Mouse (Mus musculus) heart, embryonic 13.5 days (tissue): ENCODE data around the gene Ccl6. TPM values are rescaled to one million over a fixed set of nuclear protein-coding genes. Genes with fewer than 3 reads are reported as not detected.
"Not testable (repeated sequence)": the region's sequence is repeated elsewhere in the genome, so short reads cannot be mapped to it uniquely, and the experiment has no call there.

ENCODE experiments used
- ATAC-seq: fragments of 200-750 bp; cut with Nextera tagmentation; 2 replicates; pipeline ENCODE4 v1.8.0; 2017; ENCODE audit warnings: moderate TSS enrichment; ENCODE audit not compliant: insufficient number of reproducible peaks, low FRiP score, low TSS enrichment; ENCODE audit errors: extremely low read depth
- H3K27ac ChIP-seq: fragments of 300-500 bp; sonication (generic); replicated peaks from 2 replicates; pipeline ENCODE4 v1.5.1; 2015; ENCODE audit warnings: moderate library complexity, mild to moderate bottlenecking, inconsistent platforms
- H3K27me3 ChIP-seq: fragments of 300-500 bp; sonication (generic); replicated peaks from 2 replicates; pipeline ENCODE4 v1.6.1; 2015; ENCODE audit warnings: mild to moderate bottlenecking, inconsistent platforms
- H3K36me3 ChIP-seq: fragments of 300-500 bp; sonication (generic); 2 replicates; pipeline ENCODE4 v1.6.1; 2015; ENCODE audit warnings: mild to moderate bottlenecking, inconsistent platforms
- H3K4me1 ChIP-seq: fragments of 300-500 bp; sonication (generic); 2 replicates; pipeline ENCODE4 v1.6.1; 2015; ENCODE audit warnings: inconsistent platforms
- H3K4me2 ChIP-seq: fragments of 300-500 bp; sonication (generic); 2 replicates; pipeline ENCODE4 v1.6.1; 2015; ENCODE audit warnings: inconsistent platforms, mild to moderate bottlenecking, moderate library complexity
- H3K4me3 ChIP-seq: fragments of 300-500 bp; sonication (generic); 2 replicates; pipeline ENCODE4 v1.5.1; 2015; ENCODE audit warnings: moderate library complexity, mild to moderate bottlenecking, inconsistent platforms
- H3K9ac ChIP-seq: fragments of 300-500 bp; sonication (generic); 2 replicates; pipeline ENCODE4 v1.6.1; 2015; ENCODE audit warnings: inconsistent platforms, mild to moderate bottlenecking, moderate library complexity
- H3K9me3 ChIP-seq: fragments of 300-500 bp; sonication (generic); 2 replicates; pipeline ENCODE4 v1.6.1; 2016; ENCODE audit warnings: inconsistent platforms
- WGBS: fragments of 180-500 bp; shearing (Covaris S2); methylation state at CpG from one replicate; pipeline ENCODE4 v1.1.7; 2015; ENCODE audit warnings: mixed read lengths; 5-methylcytosine and 5-hydroxymethylcytosine counted together
- polyA plus RNA-seq: library from polyadenylated mRNA; unstranded; fragments of >200 nt; fragmentation: Nextera tagmentation; extraction: Ambion mirVana; gene quantifications from 2 replicates; pipeline ENCODE4 v1.2.1, GENCODE M21; 2015

The Ccl6 gene
- polyA plus RNA-seq, 1 experiment from 2014 or later, result 3.8 TPM

DNA sequence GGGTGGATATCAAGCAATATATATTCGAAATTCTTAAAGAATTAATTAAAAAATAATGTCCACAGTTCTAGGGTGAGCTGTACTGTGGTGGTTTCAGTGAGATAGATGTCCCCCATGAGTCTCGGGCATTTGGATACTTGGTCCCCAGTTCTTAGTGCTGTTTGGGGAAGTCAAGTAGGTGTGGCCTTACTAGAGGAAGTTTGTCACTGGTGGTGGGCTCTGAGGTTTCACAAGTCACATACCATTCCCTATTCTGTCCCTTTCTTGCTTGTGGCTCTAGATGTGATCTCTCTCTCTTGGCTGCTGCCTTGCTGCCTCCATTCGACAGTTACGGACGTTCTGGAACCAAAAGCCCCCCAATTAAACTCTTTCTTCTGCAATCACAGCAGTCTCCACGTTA lies 32.5 kb downstream of the Ccl6 start:
- H3K27me3 ChIP-seq, result no peaks in the 10 kb centered on the region; the same call in 1 of the 2 replicates
- H3K4me2 ChIP-seq, result no peak overlapping the region
- H3K9ac ChIP-seq, result no peak overlapping the region
- WGBS, result 58% methylated on average over 6 of the region's 6 CpGs
- H3K36me3 ChIP-seq, result no peaks in the 10 kb centered on the region
- H3K27ac ChIP-seq, result no peak overlapping the region
- H3K4me3 ChIP-seq, result no peak overlapping the region
- H3K4me1 ChIP-seq, result peaks cover 2% of the 10 kb centered on the region; the same call in 1 of the 2 replicates
- no peak for ATAC-seq
- no peaks in the 10 kb centered on the region for H3K9me3 ChIP-seq

GRCm38 (mm10) chr11:83557074-83557473 lies 35.8 kb downstream of the Ccl6 start:
- no peak for ATAC-seq

GRCm38 (mm10) chr11:83556085-83556781 lies 36.7 kb downstream of the Ccl6 start:
- H3K4me1 ChIP-seq, result no peaks in the 10 kb centered on the region
- no peaks in the 10 kb centered on the region for H3K36me3 ChIP-seq
- H3K4me2 ChIP-seq, result no peak overlapping the region
- no peak overlapping the region for H3K9ac ChIP-seq
- no peak overlapping the region for H3K27ac ChIP-seq
- no peaks in the 10 kb centered on the region; the same call in 1 of the 2 replicates for H3K27me3 ChIP-seq
- no peak overlapping the region for H3K4me3 ChIP-seq
- WGBS, result 28% methylated on average over 8 of the region's 8 CpGs
- no peaks in the 10 kb centered on the region for H3K9me3 ChIP-seq
- ATAC-seq, result no peak

More at GRCm38 (mm10) chr11:83557074-83557473, 35.8 kb downstream of the Ccl6 start:
- no peaks in the 10 kb centered on the region for H3K36me3 ChIP-seq
- no peaks in the 10 kb centered on the region for H3K9me3 ChIP-seq
- no peaks in the 10 kb centered on the region; the same call in 1 of the 2 replicates for H3K27me3 ChIP-seq
- H3K9ac ChIP-seq, result no peak overlapping the region
- no peaks in the 10 kb centered on the region for H3K4me1 ChIP-seq
- WGBS, result 72% methylated on average over 10 of the region's 10 CpGs
- H3K27ac ChIP-seq, result no peak overlapping the region
- no peak overlapping the region for H3K4me2 ChIP-seq
- H3K4me3 ChIP-seq, result no peak overlapping the region

DNA sequence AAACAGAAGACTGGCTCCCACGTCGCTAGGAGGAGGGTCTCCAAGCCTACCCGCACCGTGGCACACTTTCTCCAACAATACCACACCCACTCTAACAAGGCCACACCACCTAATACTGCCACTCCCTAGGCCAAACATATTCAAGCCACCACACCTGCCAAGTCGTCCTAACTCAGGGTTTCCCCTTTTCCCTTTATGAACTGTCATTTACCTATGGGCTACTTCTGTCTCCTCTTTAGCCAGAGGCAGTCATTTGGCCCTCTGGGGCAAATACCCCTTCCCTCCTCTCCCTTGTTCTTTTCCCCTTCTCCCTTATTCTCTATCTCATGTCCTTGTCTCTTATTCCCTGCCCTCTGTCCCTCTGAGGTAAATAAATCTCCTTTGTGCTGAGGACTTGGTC lies 41.2 kb downstream of the Ccl6 start:
- H3K9me3 ChIP-seq, result no peaks in the 10 kb centered on the region
- H3K36me3 ChIP-seq, result no peaks in the 10 kb centered on the region
- no peaks in the 10 kb centered on the region for H3K27me3 ChIP-seq
- H3K4me3 ChIP-seq, result no peak overlapping the region
- ATAC-seq, result no peak
- WGBS, result 76% methylated on average over 5 of the region's 5 CpGs
- H3K9ac ChIP-seq, result no peak overlapping the region
- no peak overlapping the region for H3K27ac ChIP-seq
- no peak overlapping the region for H3K4me2 ChIP-seq
- H3K4me1 ChIP-seq, result no peaks in the 10 kb centered on the region

- H3K4me3 ChIP-seq, H3K9ac ChIP-seq, ATAC-seq, H3K27ac ChIP-seq, H3K9me3 ChIP-seq, H3K4me2 ChIP-seq, H3K4me1 ChIP-seq, H3K36me3 ChIP-seq, H3K27me3 ChIP-seq: not testable (repeated sequence)
- WGBS, result 76% methylated on average over 7 of the region's 7 CpGs
Measured at GRCm38 (mm10) chr11:83551037-83551436, 41.9 kb downstream of the Ccl6 start.

- ATAC-seq, result no peak
- Histone ChIP-seq H3K9ac (no peak overlapping the region), H3K4me2 (no peak overlapping the region), H3K4me1 (no peaks in the 10 kb centered on the region), H3K27ac (no peak overlapping the region), H3K9me3 (no peaks in the 10 kb centered on the region), H3K4me3 (no peak overlapping the region), H3K27me3 (no peaks in the 10 kb centered on the region), H3K36me3 (no peaks in the 10 kb centered on the region)
- 75% methylated on average over 5 of the region's 5 CpGs for WGBS
Measured at GRCm38 (mm10) chr11:83550186-83550632, 42.7 kb downstream of the Ccl6 start.

- H3K4me3 ChIP-seq, result no peak overlapping the region
- H3K36me3 ChIP-seq, result no peaks in the 10 kb centered on the region
- no peaks in the 10 kb centered on the region for H3K9me3 ChIP-seq
- ATAC-seq, result no peak; the same call in 1 of the 2 replicates
- no peak overlapping the region for H3K9ac ChIP-seq
- WGBS, result 49% methylated on average over 3 of the region's 3 CpGs
- H3K4me1 ChIP-seq, result no peaks in the 10 kb centered on the region
- H3K27ac ChIP-seq, result no peak overlapping the region
- H3K4me2 ChIP-seq, result no peak overlapping the region
- no peaks in the 10 kb centered on the region for H3K27me3 ChIP-seq
Measured at GRCm38 (mm10) chr11:83544214-83544613, 48.7 kb downstream of the Ccl6 start.

DNA sequence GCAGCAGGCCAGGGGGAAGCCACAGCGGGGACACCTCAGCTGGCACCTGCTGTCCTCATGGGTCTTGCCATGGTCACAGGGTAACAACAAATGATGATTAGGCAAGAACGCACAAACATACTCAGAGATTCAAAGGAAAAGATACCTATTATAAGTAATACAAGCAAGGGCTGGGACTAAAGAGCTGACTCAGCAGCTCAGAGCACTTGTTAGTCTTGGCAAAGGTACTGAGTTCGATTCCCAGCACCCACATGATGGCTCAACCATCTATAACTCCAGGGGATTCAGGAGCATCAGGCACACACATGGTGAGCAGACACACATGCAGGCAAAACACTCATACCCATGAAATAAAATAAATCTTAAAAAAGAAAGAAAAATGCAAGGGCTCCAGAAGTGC lies 51.5 kb downstream of the Ccl6 start:
- Histone ChIP-seq H3K4me2 (no peak overlapping the region), H3K4me3 (no peak overlapping the region), H3K27me3 (no peaks in the 10 kb centered on the region), H3K4me1 (0 out of 2 replicates have a peak, but pooled peaks cover 4% of the 10 kb centered on the region), H3K27ac (no peak overlapping the region), H3K36me3 (no peaks in the 10 kb centered on the region), H3K9me3 (no peaks in the 10 kb centered on the region), H3K9ac (no peak overlapping the region)
- no peak for ATAC-seq
- WGBS, result 82% methylated on average over 3 of the region's 3 CpGs

DNA sequence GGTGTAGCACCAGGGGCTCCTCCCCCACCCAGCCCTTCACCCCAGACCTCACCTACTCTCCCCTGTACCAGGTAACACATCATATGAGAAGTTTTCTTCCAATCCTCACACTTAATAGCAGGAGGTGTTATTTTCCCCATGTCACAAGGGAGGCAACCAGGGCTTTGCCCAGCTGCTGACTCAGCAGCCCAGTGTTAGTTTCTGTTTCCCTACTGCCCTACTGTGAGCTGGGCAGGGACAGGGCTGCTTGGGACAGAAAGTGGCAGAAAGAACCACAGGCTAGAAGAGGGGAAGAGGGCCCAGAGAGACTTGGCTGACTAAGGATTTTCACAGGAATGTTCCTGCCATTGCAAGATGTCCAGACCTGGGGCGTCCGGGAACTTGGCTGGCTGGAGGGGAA lies 52.0 kb downstream of the Ccl6 start:
- Histone ChIP-seq H3K4me3 (no peak overlapping the region), H3K36me3 (no peaks in the 10 kb centered on the region), H3K27me3 (no peaks in the 10 kb centered on the region), H3K27ac (no peak overlapping the region), H3K4me2 (no peak overlapping the region), H3K9ac (no peak overlapping the region), H3K9me3 (no peaks in the 10 kb centered on the region), H3K4me1 (0 out of 2 replicates have a peak, but pooled peaks cover 4% of the 10 kb centered on the region)
- 77% methylated on average over 2 of the region's 2 CpGs for WGBS
- ATAC-seq, result no peak

GRCm38 (mm10) chr11:83538705-83539314 lies 54.1 kb downstream of the Ccl6 start:
- H3K4me2 ChIP-seq, result no peak overlapping the region
- no peak overlapping the region for H3K4me3 ChIP-seq
- H3K9me3 ChIP-seq, result no peaks in the 10 kb centered on the region
- H3K27me3 ChIP-seq, result no peaks in the 10 kb centered on the region
- no peak for ATAC-seq
- H3K9ac ChIP-seq, result no peak overlapping the region
- peaks cover 19% of the 10 kb centered on the region for H3K4me1 ChIP-seq
- no peak overlapping the region for H3K27ac ChIP-seq
- WGBS, result 62% methylated on average over 3 of the region's 3 CpGs
- H3K36me3 ChIP-seq, result no peaks in the 10 kb centered on the region
